Mouse (Mus musculus) heart, embryonic 10.5 days (tissue): Measurements from ENCODE around the gene Prc1. TPM values are rescaled to one million over a fixed set of nuclear protein-coding genes. Genes with fewer than 3 reads are reported as not detected.

Experiments
- DNase-seq: peaks from one replicate; pipeline ENCODE4 v3.0.0-alpha.2; 2017; ENCODE audit warnings: low spot score
- H3K27ac ChIP-seq: fragments of 300-500 bp; sonication (generic); 2 replicates; pipeline ENCODE4 v1.5.1; 2016; ENCODE audit warnings: mild to moderate bottlenecking
- H3K27me3 ChIP-seq: fragments of 300-500 bp; sonication (generic); 2 replicates; pipeline ENCODE4 v1.6.1; 2016; ENCODE audit warnings: mild to moderate bottlenecking; ENCODE audit not compliant: poor library complexity, insufficient read depth, severe bottlenecking
- H3K36me3 ChIP-seq: fragments of 300-500 bp; sonication (generic); 2 replicates; pipeline ENCODE4 v1.6.1; 2016; ENCODE audit warnings: mild to moderate bottlenecking, moderate library complexity
- H3K4me1 ChIP-seq: fragments of 300-500 bp; sonication (generic); 2 replicates; pipeline ENCODE4 v1.6.1; 2016; ENCODE audit warnings: mild to moderate bottlenecking
- H3K4me3 ChIP-seq: fragments of 300-500 bp; sonication (generic); 2 replicates; pipeline ENCODE4 v1.5.1; 2016; ENCODE audit warnings: mild to moderate bottlenecking, moderate library complexity
- H3K9me3 ChIP-seq: fragments of 300-500 bp; sonication (generic); 2 replicates; pipeline ENCODE4 v1.6.1; 2016; ENCODE audit warnings: mild to moderate bottlenecking, moderate library complexity
- WGBS: fragments of 180-500 bp; shearing (Covaris S2); methylation state at CpG from one replicate; pipeline ENCODE4 v1.1.7; 2016; 5-methylcytosine and 5-hydroxymethylcytosine counted together
- polyA plus RNA-seq: library from polyadenylated mRNA; unstranded; fragments of >200 nt; fragmentation: Nextera tagmentation; extraction: Ambion mirVana; gene quantifications from 2 replicates; pipeline ENCODE4 v1.2.1, GENCODE M21; 2016

Prc1 gene
- polyA plus RNA-seq, 1 experiment from 2014 or later = 163 TPM

- Histone ChIP-seq H3K4me1 (peaks cover 23% of the 10 kb centered on the region), H3K36me3 (peaks cover 51% of the 10 kb centered on the region), H3K27me3 (no peaks in the 10 kb centered on the region), H3K4me3 (peak within 1 kb of the TSS; percentile 90), H3K9me3 (peaks cover under 1% of the 10 kb centered on the region; the same call in 1 of the 2 replicates), H3K27ac (peak within 1 kb of the TSS; percentile 89)
- 4% methylated on average over 21 of the region's 21 CpGs for WGBS
- peak; percentile 97 for DNase-seq
Measured at GRCm38 (mm10) chr7:80268897-80269750, 25.1 kb upstream of the Prc1 start, which contains the start of gene Vps33b. Gene Vps33b, plus strand, starts transcription at chr7:80269649.

GRCm38 (mm10) chr7:80269751-80270255, 24.4 kb upstream of the Prc1 start:
- H3K9me3 ChIP-seq = peaks cover 8% of the 10 kb centered on the region
- peak overlapping the region; percentile 90 for H3K4me3 ChIP-seq
- DNase-seq = no peak
- under 1% methylated on average over 23 of the region's 23 CpGs for WGBS
- H3K4me1 ChIP-seq = peaks cover 23% of the 10 kb centered on the region
- no peaks in the 10 kb centered on the region for H3K27me3 ChIP-seq
- H3K27ac ChIP-seq = peak overlapping the region; percentile 89
- peaks cover 51% of the 10 kb centered on the region for H3K36me3 ChIP-seq

DNA sequence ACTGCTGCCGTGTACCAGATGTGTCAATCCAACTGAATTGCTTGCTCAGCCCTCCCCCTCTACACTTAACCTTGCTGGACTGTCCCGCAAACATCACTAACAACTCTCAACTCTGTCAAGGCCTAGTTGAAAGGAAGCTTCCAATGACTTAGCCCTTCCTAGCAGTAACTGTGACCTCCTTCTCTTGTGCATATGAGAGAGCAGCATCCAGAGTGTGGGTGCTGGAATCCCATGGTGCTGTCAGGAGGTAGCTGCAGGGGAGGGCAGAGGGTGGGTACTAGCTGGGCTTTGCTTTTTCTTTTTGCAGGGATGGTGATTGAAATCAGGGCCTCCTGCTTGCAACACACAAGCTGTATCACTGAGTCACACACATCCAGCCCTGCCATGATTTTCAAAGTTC, 20.8 kb upstream of the Prc1 start:
- WGBS = 90% methylated on average over 2 of the region's 2 CpGs

GRCm38 (mm10) chr7:80276374-80276773, 17.9 kb upstream of the Prc1 start:
- Histone ChIP-seq H3K4me3 (no peak overlapping the region), H3K36me3 (peaks cover 84% of the 10 kb centered on the region), H3K27me3 (no peaks in the 10 kb centered on the region), H3K27ac (no peak overlapping the region), H3K9me3 (peaks cover 13% of the 10 kb centered on the region), H3K4me1 (peaks cover 2% of the 10 kb centered on the region; the same call in 1 of the 2 replicates)
- 93% methylated on average over 4 of the region's 4 CpGs for WGBS
- DNase-seq = no peak

More for the DNA sequence above, 20.8 kb upstream of the Prc1 start:
- Histone ChIP-seq H3K4me3 (no peak overlapping the region), H3K36me3 (peaks cover 61% of the 10 kb centered on the region), H3K9me3 (peaks cover 13% of the 10 kb centered on the region), H3K27ac (no peak overlapping the region), H3K4me1 (peaks cover 23% of the 10 kb centered on the region), H3K27me3 (no peaks in the 10 kb centered on the region)
- no peak for DNase-seq

DNA sequence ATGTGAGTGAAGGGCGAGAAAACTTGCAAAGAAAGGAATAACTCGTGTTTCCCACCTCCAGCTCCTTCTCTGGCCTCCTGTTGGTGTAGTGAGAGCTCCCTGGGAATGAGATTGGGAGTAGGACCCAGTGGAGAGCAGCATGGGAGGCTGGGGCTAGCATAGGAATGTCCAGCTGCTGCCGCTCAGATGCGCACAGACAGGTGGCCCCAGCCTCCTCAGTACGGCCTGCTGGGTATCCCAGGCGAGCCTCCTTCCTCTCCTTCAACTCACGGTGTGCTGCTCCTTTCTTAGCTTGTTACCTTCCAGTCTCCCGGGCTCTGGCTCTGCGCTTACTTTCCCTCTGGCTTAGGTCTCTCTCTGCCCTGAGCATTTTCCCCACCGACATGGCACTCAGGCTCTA, 14.2 kb upstream of the Prc1 start:
- Histone ChIP-seq H3K36me3 (peaks cover 85% of the 10 kb centered on the region), H3K4me1 (peaks cover 11% of the 10 kb centered on the region; the same call in 1 of the 2 replicates), H3K27me3 (no peaks in the 10 kb centered on the region), H3K4me3 (no peak overlapping the region), H3K27ac (no peak overlapping the region), H3K9me3 (peaks cover 3% of the 10 kb centered on the region)
- 79% methylated on average over 10 of the region's 10 CpGs for WGBS
- no peak for DNase-seq

DNA sequence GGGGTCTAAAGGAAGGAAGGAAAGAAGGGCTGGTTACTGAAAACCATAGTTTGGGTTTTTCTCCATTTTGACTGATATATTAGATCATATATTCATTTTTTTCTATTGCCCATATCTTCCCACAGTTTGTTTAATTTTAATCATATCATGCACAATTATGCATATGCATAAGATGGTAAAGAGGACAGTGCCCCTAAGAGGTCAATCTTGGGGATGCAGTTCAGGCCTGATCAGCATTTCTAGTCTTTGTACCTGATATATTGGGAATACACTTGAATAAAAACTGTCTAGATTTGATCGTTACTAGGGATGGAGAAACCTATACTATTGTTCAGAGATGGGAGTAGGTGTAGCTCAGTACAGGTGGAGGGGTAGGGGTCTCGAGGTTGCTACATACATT, 13.3 kb upstream of the Prc1 start:
- Histone ChIP-seq H3K27me3 (no peaks in the 10 kb centered on the region), H3K4me3 (no peak overlapping the region), H3K27ac (no peak overlapping the region), H3K4me1 (peaks cover 11% of the 10 kb centered on the region; the same call in 1 of the 2 replicates), H3K36me3 (peaks cover 87% of the 10 kb centered on the region), H3K9me3 (no peaks in the 10 kb centered on the region)
- no peak for DNase-seq
- 89% methylated on average over 2 of the region's 2 CpGs for WGBS

GRCm38 (mm10) chr7:80281646-80282045, 12.6 kb upstream of the Prc1 start:
- 88% methylated on average over 3 of the region's 3 CpGs for WGBS
- Histone ChIP-seq H3K4me3 (no peak overlapping the region), H3K9me3 (no peaks in the 10 kb centered on the region), H3K36me3 (peaks cover 87% of the 10 kb centered on the region), H3K4me1 (peaks cover 11% of the 10 kb centered on the region; the same call in 1 of the 2 replicates), H3K27me3 (no peaks in the 10 kb centered on the region), H3K27ac (no peak overlapping the region)
- DNase-seq = no peak

DNA sequence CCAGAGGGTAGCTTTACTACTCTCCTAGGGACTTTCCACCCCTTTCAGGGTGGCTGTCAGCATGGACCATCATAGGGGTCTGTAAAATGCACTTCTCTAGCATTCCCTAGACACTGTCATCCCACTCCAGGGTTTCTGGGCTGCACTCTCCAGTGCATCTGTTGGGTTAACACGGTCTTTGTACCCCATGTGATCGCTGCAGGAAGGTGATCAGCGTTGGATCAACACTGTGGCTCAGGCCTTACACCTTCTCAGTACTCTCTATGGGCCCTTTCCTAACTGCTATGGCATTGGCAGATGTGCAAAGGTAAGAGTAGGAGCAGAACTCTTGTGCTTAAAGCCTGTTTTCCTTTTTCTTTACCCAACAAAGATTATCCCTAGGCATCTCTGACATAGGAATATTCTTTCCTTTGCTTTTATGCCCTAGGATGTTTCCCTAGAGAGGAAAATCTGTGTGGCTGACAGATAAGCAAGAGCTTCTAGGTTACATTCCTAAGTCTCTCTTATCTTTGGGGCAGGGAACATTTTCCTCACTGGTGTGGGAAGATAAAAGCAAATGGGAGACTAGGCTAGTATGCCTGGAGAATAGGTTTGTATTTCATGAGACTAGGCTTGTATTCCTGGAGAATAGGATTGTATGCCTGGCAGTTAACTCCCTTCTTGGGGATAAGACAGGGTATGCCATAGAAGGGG, 10.9 kb upstream of the Prc1 start:
- Histone ChIP-seq H3K27ac (no peak overlapping the region), H3K4me1 (peaks cover 11% of the 10 kb centered on the region; the same call in 1 of the 2 replicates), H3K9me3 (no peaks in the 10 kb centered on the region), H3K36me3 (peaks cover 88% of the 10 kb centered on the region), H3K4me3 (no peak overlapping the region), H3K27me3 (no peaks in the 10 kb centered on the region)
- no peak for DNase-seq
- WGBS = 62% methylated on average over 3 of the region's 3 CpGs

DNA sequence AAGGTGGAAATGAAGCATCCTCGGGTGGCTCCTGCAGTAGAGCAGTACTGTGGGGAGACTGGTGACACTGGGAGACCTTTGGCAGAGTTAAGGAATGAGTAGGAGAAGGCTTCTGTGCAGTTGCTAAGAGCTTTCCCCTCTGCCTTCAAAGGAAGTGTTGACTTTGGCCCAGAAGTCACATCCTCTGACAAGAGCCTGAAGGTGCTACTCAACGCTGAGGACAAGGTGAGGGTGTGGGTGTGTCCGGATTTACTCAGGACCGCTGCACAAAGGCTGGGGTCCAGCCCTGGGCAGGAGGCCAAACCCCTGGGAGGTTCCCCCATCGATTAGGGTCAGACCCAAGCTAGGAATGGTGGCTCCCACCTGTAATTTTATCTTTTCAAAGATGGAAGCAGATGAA, 9.9 kb upstream of the Prc1 start:
- 76% methylated on average over 5 of the region's 5 CpGs for WGBS
- no peak for DNase-seq
- Histone ChIP-seq H3K27ac (no peak overlapping the region), H3K4me3 (no peak overlapping the region), H3K9me3 (no peaks in the 10 kb centered on the region), H3K4me1 (peaks cover 11% of the 10 kb centered on the region; the same call in 1 of the 2 replicates), H3K36me3 (peaks cover 86% of the 10 kb centered on the region), H3K27me3 (no peaks in the 10 kb centered on the region)

- no peak overlapping the region for H3K4me3 ChIP-seq
- H3K27me3 ChIP-seq = no peaks in the 10 kb centered on the region
- H3K4me1 ChIP-seq = peaks cover 11% of the 10 kb centered on the region; the same call in 1 of the 2 replicates
- WGBS = 90% methylated on average over 6 of the region's 6 CpGs
- H3K36me3 ChIP-seq = peaks cover 87% of the 10 kb centered on the region
- H3K27ac ChIP-seq = no peak overlapping the region
- DNase-seq = no peak
- H3K9me3 ChIP-seq = no peaks in the 10 kb centered on the region
Measured at GRCm38 (mm10) chr7:80285725-80286124, 8.5 kb upstream of the Prc1 start.

- Histone ChIP-seq H3K27me3 (no peaks in the 10 kb centered on the region), H3K36me3 (peaks cover 90% of the 10 kb centered on the region), H3K4me1 (peaks cover 11% of the 10 kb centered on the region; the same call in 1 of the 2 replicates), H3K4me3 (no peak overlapping the region), H3K27ac (no peak overlapping the region), H3K9me3 (no peaks in the 10 kb centered on the region)
- 80% methylated on average over 10 of the region's 10 CpGs for WGBS
- no peak for DNase-seq
Measured at GRCm38 (mm10) chr7:80287736-80288135, 6.5 kb upstream of the Prc1 start.

DNA sequence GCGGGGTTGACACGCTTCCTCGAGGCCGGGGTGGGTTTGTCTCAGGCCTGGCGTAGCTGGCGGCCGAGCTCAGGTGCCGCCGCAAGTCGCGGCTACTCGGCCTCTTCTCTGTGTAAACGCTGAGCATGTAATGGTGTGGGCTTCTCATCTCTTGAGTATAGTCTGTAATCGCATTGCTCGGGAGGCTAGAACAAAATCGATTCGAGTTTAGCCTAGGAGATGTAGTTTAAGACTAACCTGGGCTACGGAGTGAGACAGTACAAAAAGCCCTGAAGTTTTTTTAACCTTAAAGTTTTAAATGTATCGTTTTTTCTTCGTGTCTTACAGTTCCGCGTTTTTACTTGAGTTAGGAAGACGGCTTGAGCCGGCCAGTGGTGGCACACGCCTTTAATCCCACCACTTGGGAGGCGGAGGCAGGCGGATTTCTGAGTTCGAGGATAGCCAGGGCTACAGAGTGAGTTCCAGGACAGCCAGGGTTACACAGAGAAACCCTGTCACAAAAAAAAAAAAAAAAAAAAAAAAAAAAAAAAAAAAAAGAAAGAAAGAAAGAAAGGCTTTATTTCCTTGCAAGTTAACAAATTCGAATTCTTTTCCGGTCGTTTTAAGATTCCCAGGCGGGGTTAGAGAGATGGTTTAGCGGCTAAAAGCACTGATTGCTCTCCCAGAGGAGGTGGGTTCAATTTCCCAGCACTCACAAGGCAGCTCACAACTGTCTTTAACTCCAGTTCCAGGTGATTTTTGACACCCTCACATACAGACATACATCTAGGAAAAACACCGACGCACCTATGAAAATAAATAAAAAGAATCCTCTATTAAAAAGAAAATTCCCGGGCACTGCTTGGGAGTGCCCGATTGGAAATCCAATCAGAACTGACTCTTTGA, 756 bp downstream of the Prc1 start:
- 9% methylated on average over 37 of the region's 37 CpGs for WGBS
- H3K27ac ChIP-seq = peak overlapping the region; percentile 93
- peak overlapping the region; percentile 83 for H3K4me3 ChIP-seq
- DNase-seq = no peak
- no peaks in the 10 kb centered on the region for H3K27me3 ChIP-seq
- H3K36me3 ChIP-seq = peaks cover 40% of the 10 kb centered on the region
- no peaks in the 10 kb centered on the region for H3K9me3 ChIP-seq
- H3K4me1 ChIP-seq = peaks cover 21% of the 10 kb centered on the region
